Mouse (Mus musculus) erythroblast, embryonic 14.5 days (primary cell): Measurements from ENCODE around the gene Chid1.

Experiments
- GATA1 ChIP-seq: IDR thresholded peaks from 2 replicates; pipeline ENCODE4 v1.6.1; 2012; ENCODE audit warnings: low read length, inconsistent platforms, mixed read lengths
- TAL1 ChIP-seq: IDR thresholded peaks from 3 replicates; pipeline ENCODE4 v1.6.1; 2012; ENCODE audit warnings: low read length, inconsistent platforms, mixed read lengths

DNA sequence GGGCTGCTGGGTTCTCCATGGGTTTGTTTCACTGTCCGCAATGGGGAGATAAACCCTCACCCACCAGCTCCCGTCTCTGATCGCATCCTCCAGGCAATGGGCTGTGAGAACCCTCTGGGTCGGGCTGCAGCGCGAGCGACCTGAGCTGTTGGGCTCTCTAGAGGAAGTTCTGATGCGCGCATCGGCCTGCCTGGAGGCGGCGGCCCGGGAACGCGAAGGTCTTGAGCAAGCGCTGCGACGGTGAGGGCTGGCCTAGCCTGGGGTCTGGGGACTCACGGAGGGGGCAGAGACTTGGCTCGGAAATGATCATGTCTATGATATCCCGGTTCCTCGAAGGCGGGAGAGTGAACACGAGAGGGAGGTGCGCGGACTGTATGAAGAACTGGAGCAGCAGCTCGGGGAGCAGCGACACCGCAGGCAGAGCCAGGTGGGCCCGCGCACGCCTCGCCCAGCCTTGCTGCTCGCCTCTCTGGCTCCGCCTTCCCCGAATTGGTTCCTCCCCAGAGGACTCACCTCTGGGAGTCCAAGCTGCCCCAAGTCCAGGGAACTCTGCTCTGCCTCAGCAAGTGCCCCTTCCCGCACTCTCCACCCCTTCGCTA lies 75.0 kb downstream of the Chid1 start:
- TF ChIP-seq GATA1: no peak
- no peak for TF ChIP-seq TAL1
